Mouse (Mus musculus): ENCODE data around the gene Pigh. TPM values are rescaled to one million over a fixed set of nuclear protein-coding genes. Genes with fewer than 3 reads are reported as not detected.

Gene Pigh
- polyA plus RNA-seq, 1 experiment from 2014 or later: 14.8 TPM

- Histone ChIP-seq H3K27ac (replicated peaks in 1 of 2; ENCODE audit: control insufficient read depth in 1 of 2, insufficient read depth in 1 of 2, low read depth in 2 of 2, low read length in 2 of 2) (no peak overlapping the region), H3K9me3 (ENCODE audit: control insufficient read depth, low read length) (no peaks in the 10 kb centered on the region), H3K27me3 (ENCODE audit: control insufficient read depth, insufficient read depth, low read length) (peaks cover 19% of the 10 kb centered on the region; the same call in 1 of the 2 replicates), H3K4me3 (ENCODE audit: control insufficient read depth in 1 of 2, insufficient read depth in 1 of 2, low read depth in 1 of 2, low read length in 2 of 2) (no peak overlapping the region), H3K4me1 (ENCODE audit: control insufficient read depth in 2 of 2, insufficient read depth in 2 of 2, low read length in 2 of 2) (peaks cover 8 to 13% of the 10 kb centered on the region in 2 experiments), H3K9ac (ENCODE audit: low read length) (no peak overlapping the region), H3K4me2 (ENCODE audit: low read length) (no peak overlapping the region), H3K36me3 (ENCODE audit: control insufficient read depth, insufficient read depth, low read length) (peaks cover 7% of the 10 kb centered on the region)
- 77% methylated on average over 11 of the region's 11 CpGs for WGBS
- no peak for ATAC-seq (ENCODE audit: insufficient number of reproducible peaks, insufficient read depth, low FRiP score, low read depth)
Measured at GRCm38 (mm10) chr12:79040201-79040827, 49.1 kb downstream of the Pigh start.

GRCm38 (mm10) chr12:79039708-79040107, 49.7 kb downstream of the Pigh start:
- H3K36me3 ChIP-seq (ENCODE audit: control insufficient read depth, insufficient read depth, low read length): peaks cover 7% of the 10 kb centered on the region
- no peak overlapping the region for H3K9ac ChIP-seq (ENCODE audit: low read length)
- peaks cover 5 to 9% of the 10 kb centered on the region in 2 experiments; a peak in 2 of 4 replicates for H3K4me1 ChIP-seq (ENCODE audit: control insufficient read depth in 2 of 2, insufficient read depth in 2 of 2, low read length in 2 of 2)
- no peak overlapping the region for H3K27ac ChIP-seq (replicated peaks in 1 of 2; ENCODE audit: control insufficient read depth in 1 of 2, insufficient read depth in 1 of 2, low read depth in 2 of 2, low read length in 2 of 2)
- H3K27me3 ChIP-seq (ENCODE audit: control insufficient read depth, insufficient read depth, low read length): peaks cover 21% of the 10 kb centered on the region; the same call in 1 of the 2 replicates
- H3K9me3 ChIP-seq (ENCODE audit: control insufficient read depth, low read length): no peaks in the 10 kb centered on the region
- H3K4me3 ChIP-seq (ENCODE audit: control insufficient read depth in 1 of 2, insufficient read depth in 1 of 2, low read depth in 1 of 2, low read length in 2 of 2): no peak overlapping the region
- ATAC-seq (ENCODE audit: insufficient number of reproducible peaks, insufficient read depth, low FRiP score, low read depth): no peak
- H3K4me2 ChIP-seq (ENCODE audit: low read length): no peak overlapping the region
- 70% methylated on average over 8 of the region's 8 CpGs for WGBS

- Histone ChIP-seq H3K9ac (ENCODE audit: low read length) (no peak overlapping the region), H3K4me2 (ENCODE audit: low read length) (no peak overlapping the region), H3K4me1 (ENCODE audit: control insufficient read depth in 2 of 2, insufficient read depth in 2 of 2, low read length in 2 of 2) (peaks cover 0 to 3% of the 10 kb centered on the region in 2 experiments; a peak in 2 of 4 replicates), H3K27ac (replicated peaks in 1 of 2; ENCODE audit: control insufficient read depth in 1 of 2, insufficient read depth in 1 of 2, low read depth in 2 of 2, low read length in 2 of 2) (no peak overlapping the region), H3K36me3 (ENCODE audit: control insufficient read depth, insufficient read depth, low read length) (no peaks in the 10 kb centered on the region), H3K27me3 (ENCODE audit: control insufficient read depth, insufficient read depth, low read length) (0 out of 2 replicates have a peak, but pooled peaks cover 9% of the 10 kb centered on the region), H3K4me3 (ENCODE audit: control insufficient read depth in 1 of 2, insufficient read depth in 1 of 2, low read depth in 1 of 2, low read length in 2 of 2) (no peak overlapping the region), H3K9me3 (ENCODE audit: control insufficient read depth, low read length) (no peaks in the 10 kb centered on the region)
- 46% methylated on average over 3 of the region's 3 CpGs for WGBS
- ATAC-seq (ENCODE audit: insufficient number of reproducible peaks, insufficient read depth, low FRiP score, low read depth): no peak
Measured at GRCm38 (mm10) chr12:79035349-79035748, 54.1 kb downstream of the Pigh start.

- WGBS: 100% methylated on average over 2 of the region's 2 CpGs
- no peak overlapping the region for H3K27ac ChIP-seq (replicated peaks in 1 of 2; ENCODE audit: control insufficient read depth in 1 of 2, insufficient read depth in 1 of 2, low read depth in 2 of 2, low read length in 2 of 2)
- H3K9ac ChIP-seq (ENCODE audit: low read length): no peak overlapping the region
- no peak for ATAC-seq (ENCODE audit: insufficient number of reproducible peaks, insufficient read depth, low FRiP score, low read depth)
- no peaks in the 10 kb centered on the region for H3K9me3 ChIP-seq (ENCODE audit: control insufficient read depth, low read length)
- H3K27me3 ChIP-seq (ENCODE audit: control insufficient read depth, insufficient read depth, low read length): 0 out of 2 replicates have a peak, but pooled peaks cover 12% of the 10 kb centered on the region
- no peak overlapping the region for H3K4me3 ChIP-seq (ENCODE audit: control insufficient read depth in 1 of 2, insufficient read depth in 1 of 2, low read depth in 1 of 2, low read length in 2 of 2)
- H3K4me1 ChIP-seq (ENCODE audit: control insufficient read depth in 2 of 2, insufficient read depth in 2 of 2, low read length in 2 of 2): peaks cover 0 to 6% of the 10 kb centered on the region in 2 experiments; a peak in 1 of 4 replicates
- H3K4me2 ChIP-seq (ENCODE audit: low read length): no peak overlapping the region
- no peaks in the 10 kb centered on the region for H3K36me3 ChIP-seq (ENCODE audit: control insufficient read depth, insufficient read depth, low read length)
Measured at GRCm38 (mm10) chr12:79034331-79034730, 55.1 kb downstream of the Pigh start.

Other genes starting within 250 kb of the Pigh start
- 73.9 and 82.8 TPM in 2 replicates for gene Atp6v1d, start 228.0 kb downstream of the Pigh start, polyA plus RNA-seq (2014; fragmentation: Nextera tagmentation; extraction: Ambion mirVana)
- 131 and 139 TPM in 2 replicates for gene Eif2s1, start 227.8 kb downstream of the Pigh start, polyA plus RNA-seq (2014; fragmentation: Nextera tagmentation; extraction: Ambion mirVana)
- gene Plek2, start 182.7 kb downstream of the Pigh start, polyA plus RNA-seq (2014; fragmentation: Nextera tagmentation; extraction: Ambion mirVana): 2.1 and 2.5 TPM in 2 replicates
- gene Tmem229b, start 82.0 kb downstream of the Pigh start, polyA plus RNA-seq (2014; fragmentation: Nextera tagmentation; extraction: Ambion mirVana): 1.8 and 2.2 TPM in 2 replicates
- 2.4 and 2.6 TPM in 2 replicates for gene Plekhh1, start 60.5 kb downstream of the Pigh start, polyA plus RNA-seq (2014; fragmentation: Nextera tagmentation; extraction: Ambion mirVana)
- 0.14 and 0.28 TPM in 2 replicates for gene Arg2, start 41.1 kb upstream of the Pigh start, polyA plus RNA-seq (2014; fragmentation: Nextera tagmentation; extraction: Ambion mirVana)
- 88.9 and 89.1 TPM in 2 replicates for gene Vti1b, start 83.0 kb upstream of the Pigh start, polyA plus RNA-seq (2014; fragmentation: Nextera tagmentation; extraction: Ambion mirVana)
- 14.8 and 16.7 TPM in 2 replicates for gene Rdh11, start 102.6 kb upstream of the Pigh start, polyA plus RNA-seq (2014; fragmentation: Nextera tagmentation; extraction: Ambion mirVana)
- 0.32 and 0.77 TPM in 2 replicates for gene Rdh12, start 119.3 kb upstream of the Pigh start, polyA plus RNA-seq (2014; fragmentation: Nextera tagmentation; extraction: Ambion mirVana)
- gene Zfyve26, start 206.7 kb upstream of the Pigh start, polyA plus RNA-seq (2014; fragmentation: Nextera tagmentation; extraction: Ambion mirVana): 11.1 and 11.2 TPM in 2 replicates
- 4.2 and 4.4 TPM in 2 replicates for gene Rad51b, start 207.6 kb upstream of the Pigh start, polyA plus RNA-seq (2014; fragmentation: Nextera tagmentation; extraction: Ambion mirVana)

All from heart, embryonic 14.5 days (tissue).